Mouse (Mus musculus) erythroblast, embryonic 14.5 days (primary cell): ENCODE measurements around the gene Ckap5.

Experiments
- GATA1 ChIP-seq: IDR thresholded peaks from 2 replicates; pipeline ENCODE4 v1.6.1; 2012; ENCODE audit warnings: low read length, inconsistent platforms, mixed read lengths
- TAL1 ChIP-seq: IDR thresholded peaks from 3 replicates; pipeline ENCODE4 v1.6.1; 2012; ENCODE audit warnings: low read length, inconsistent platforms, mixed read lengths

- no peak for TF ChIP-seq GATA1
- no peak for TF ChIP-seq TAL1
Observed at GRCm38 (mm10) chr2:91667747-91668146, 141.2 kb downstream of the Ckap5 start.
